Mouse (Mus musculus) CH12.LX (cell line): Measurements from ENCODE around the gene Pepd. TPM values are rescaled to one million over a fixed set of nuclear protein-coding genes. Genes with fewer than 3 reads are reported as not detected.

Experiments
- DNase-seq: peaks from one replicate; pipeline ENCODE4 v3.0.0-alpha.2; 2013; ENCODE audit errors: extremely low read depth
- H3K27ac ChIP-seq: 2 replicates; pipeline ENCODE4 v1.5.1; 2012; ENCODE audit warnings: low read depth, mild to moderate bottlenecking, control low read depth, moderate library complexity; ENCODE audit not compliant: insufficient read depth
- H3K27me3 ChIP-seq: replicated peaks from 2 replicates; pipeline ENCODE3; 2012; ENCODE audit warnings: inconsistent platforms
- H3K36me3 ChIP-seq, 2 experiments: replicated peaks in 1 of 2; 2 replicates each; pipeline versions ENCODE3 to v1.6.1; 2012; ENCODE audit warnings: inconsistent platforms in 1 of 2, low read length in 1 of 2, mild to moderate bottlenecking in 1 of 2, mixed read lengths in 1 of 2, moderate library complexity in 1 of 2; ENCODE audit not compliant: control insufficient read depth in 1 of 2, insufficient read depth in 1 of 2
- H3K4me1 ChIP-seq, 2 experiments: 2 replicates each; pipeline ENCODE4 v1.6.1; 2012; ENCODE audit warnings: inconsistent platforms in 1 of 2, moderate library complexity in 1 of 2; ENCODE audit not compliant: insufficient read depth in 2 of 2, control insufficient read depth in 1 of 2
- H3K4me2 ChIP-seq: 2 replicates; pipeline ENCODE4 v1.6.1; 2012; ENCODE audit warnings: low read depth, mild to moderate bottlenecking, control low read depth; ENCODE audit not compliant: poor library complexity, insufficient read depth, severe bottlenecking
- H3K4me3 ChIP-seq, 3 experiments: fragments of 150-350 bp in 1 of 3; sonication (generic) in 1 of 3; replicated peaks in 1 of 3; 2 replicates each; pipeline versions ENCODE3 to v1.5.1; 2011 to 2012; ENCODE audit warnings: low read depth in 2 of 3, low read length in 2 of 3, mild to moderate bottlenecking in 2 of 3, moderate library complexity in 2 of 3, control low read depth in 1 of 3, improper control_type of control experiment in 1 of 3, inconsistent platforms in 1 of 3, mixed read lengths in 1 of 3; ENCODE audit not compliant: poor library complexity in 1 of 3
- H3K79me2 ChIP-seq: replicated peaks from 2 replicates; pipeline ENCODE4 v1.6.1; 2012; ENCODE audit warnings: mild to moderate bottlenecking, moderate library complexity; ENCODE audit not compliant: control insufficient read depth, poor library complexity, insufficient read depth, severe bottlenecking; ENCODE audit errors: extremely low read depth
- H3K9ac ChIP-seq: 2 replicates; pipeline ENCODE4 v1.6.1; 2012; ENCODE audit warnings: low read depth, mild to moderate bottlenecking, control low read depth, moderate library complexity; ENCODE audit not compliant: insufficient read depth
- H3K9me3 ChIP-seq: replicated peaks from 2 replicates; pipeline ENCODE3; 2012; ENCODE audit warnings: low read length, inconsistent platforms, mixed read lengths
- BHLHE40 ChIP-seq: IDR thresholded peaks from 2 replicates; pipeline ENCODE4 v1.6.1; 2011; ENCODE audit warnings: mild to moderate bottlenecking, low read depth, low read length, improper control_type of control experiment
- CHD1 ChIP-seq: IDR thresholded peaks from 2 replicates; pipeline ENCODE4 v1.6.1; 2012; ENCODE audit warnings: low read depth, low read length, improper control_type of control experiment, inconsistent platforms
- CTCF ChIP-seq, 2 experiments: IDR thresholded peaks in 1 of 2; conservative IDR thresholded peaks in 1 of 2; 2 replicates each; pipeline ENCODE4 v1.5.1; 2011 to 2012; ENCODE audit warnings: low read depth in 2 of 2, low read length in 2 of 2, improper control_type of control experiment in 1 of 2, inconsistent platforms in 1 of 2, mild to moderate bottlenecking in 1 of 2, moderate library complexity in 1 of 2
- E2F4 ChIP-seq: IDR thresholded peaks from 2 replicates; pipeline ENCODE4 v1.6.1; 2011; ENCODE audit warnings: low read depth, low read length, improper control_type of control experiment; ENCODE audit not compliant: insufficient replicate concordance
- EP300 ChIP-seq: IDR thresholded peaks from 2 replicates; pipeline ENCODE4 v1.6.1; 2011; ENCODE audit warnings: low read length, improper control_type of control experiment
- ETS1 ChIP-seq: conservative IDR thresholded peaks from 2 replicates; pipeline ENCODE4 v1.6.1; 2012; ENCODE audit warnings: low read depth, mild to moderate bottlenecking, inconsistent platforms, low read length, improper control_type of control experiment, moderate library complexity
- GABPA ChIP-seq: IDR thresholded peaks from 2 replicates; pipeline ENCODE4 v1.6.1; 2012; ENCODE audit warnings: low read depth, low read length, improper control_type of control experiment, inconsistent platforms; ENCODE audit not compliant: insufficient replicate concordance
- HCFC1 ChIP-seq: IDR thresholded peaks from 2 replicates; pipeline ENCODE4 v1.6.1; 2012; ENCODE audit warnings: low read depth, mild to moderate bottlenecking, inconsistent platforms, low read length, improper control_type of control experiment
- IRF4 ChIP-seq: IDR thresholded peaks from 2 replicates; pipeline ENCODE4 v1.6.1; 2014; ENCODE audit warnings: low read depth, mild to moderate bottlenecking, inconsistent platforms, low read length, improper control_type of control experiment
- JUN ChIP-seq: IDR thresholded peaks from 2 replicates; pipeline ENCODE4 v1.6.1; 2011; ENCODE audit warnings: low read depth, mild to moderate bottlenecking, low read length, improper control_type of control experiment, moderate library complexity; ENCODE audit not compliant: insufficient read depth
- JUND ChIP-seq: conservative IDR thresholded peaks from 2 replicates; pipeline ENCODE4 v1.6.1; 2011; ENCODE audit warnings: low read depth, low read length, improper control_type of control experiment
- MAZ ChIP-seq: IDR thresholded peaks from 2 replicates; pipeline ENCODE4 v1.6.1; 2012; ENCODE audit warnings: low read depth, mild to moderate bottlenecking, inconsistent platforms, low read length, improper control_type of control experiment, moderate library complexity
- MEF2A ChIP-seq: IDR thresholded peaks from 2 replicates; pipeline ENCODE4 v1.6.1; 2014; ENCODE audit warnings: low read depth, mild to moderate bottlenecking, inconsistent platforms, low read length, improper control_type of control experiment, borderline replicate concordance
- MYC ChIP-seq: IDR thresholded peaks from 2 replicates; pipeline ENCODE4 v1.6.1; 2011; ENCODE audit warnings: low read depth, mild to moderate bottlenecking, improper control_type of control experiment, low read length
- NELFE ChIP-seq: IDR thresholded peaks from 2 replicates; pipeline ENCODE4 v1.6.1; 2011; ENCODE audit warnings: low read depth, low read length, improper control_type of control experiment
- POLR2AphosphoS2 ChIP-seq: IDR thresholded peaks from 2 replicates; pipeline ENCODE4 v1.6.1; 2011; ENCODE audit warnings: low read depth, low read length, improper control_type of control experiment
- RAD21 ChIP-seq: IDR thresholded peaks from 2 replicates; pipeline ENCODE4 v1.6.1; 2011; ENCODE audit warnings: low read depth, mild to moderate bottlenecking, low read length, improper control_type of control experiment, moderate library complexity
- SIN3A ChIP-seq: IDR thresholded peaks from 2 replicates; pipeline ENCODE4 v1.6.1; 2012; ENCODE audit warnings: low read length, improper control_type of control experiment, inconsistent platforms
- SMC3 ChIP-seq: IDR thresholded peaks from 2 replicates; pipeline ENCODE4 v1.6.1; 2011; ENCODE audit warnings: low read depth, low read length, improper control_type of control experiment
- TCF12 ChIP-seq: IDR thresholded peaks from 2 replicates; pipeline ENCODE4 v1.6.1; 2014; ENCODE audit warnings: low read depth, mild to moderate bottlenecking, inconsistent platforms, low read length, improper control_type of control experiment
- UBTF ChIP-seq: IDR thresholded peaks from 2 replicates; pipeline ENCODE4 v1.6.1; 2012; ENCODE audit warnings: low read depth, mild to moderate bottlenecking, inconsistent platforms, low read length, improper control_type of control experiment, moderate library complexity
- USF1 ChIP-seq: IDR thresholded peaks from 2 replicates; pipeline ENCODE4 v1.6.1; 2014; ENCODE audit warnings: low read depth, mild to moderate bottlenecking, inconsistent platforms, low read length, improper control_type of control experiment
- ZC3H11A ChIP-seq: IDR thresholded peaks from 2 replicates; pipeline ENCODE4 v1.6.1; 2012; ENCODE audit warnings: low read depth, mild to moderate bottlenecking, inconsistent platforms, low read length, improper control_type of control experiment
- ZKSCAN1 ChIP-seq: IDR thresholded peaks from 2 replicates; pipeline ENCODE4 v1.6.1; 2012; ENCODE audit warnings: low read depth, inconsistent platforms, low read length, improper control_type of control experiment, borderline replicate concordance
- dilution Hi-C: fragments of 300-500 bp; cut with MboI; formaldehyde crosslinking; loops from 2 replicates; pipeline ENCODE4 v1.14.3; 2020; ENCODE audit warnings: low sequenced_read_pairs; ENCODE audit not compliant: extremely low pct_unique_long_range_greater_than_20kb, extremely low pct_ligation_motif_present
- in situ Hi-C: fragments of 300-500 bp; cut with MboI; formaldehyde crosslinking; loops from 3 replicates; pipeline ENCODE4 v1.14.3; 2019; ENCODE audit warnings: low sequenced_read_pairs, low pct_ligation_motif_present, low pct_unique_long_range_greater_than_20kb, mixed read lengths
- polyA plus RNA-seq: library from polyadenylated mRNA; unstranded; fragments of >175 nt; gene quantifications from 2 replicates; pipeline ENCODE4 v1.2.1, GENCODE M21; 2012; ENCODE audit warnings: low read depth; ENCODE audit not compliant: insufficient read length
- total RNA-seq, 2 experiments: library from RNA; depleted of rRNA; stranded (reverse); fragments of 300-350 nt in 1 of 2; fragments of >200 nt in 1 of 2; gene quantifications; 2 replicates each; pipeline ENCODE4 v1.2.3; 2012 to 2014

Gene Pepd
- total and polyA plus RNA-seq, 3 experiments = 52.4 to 68.3 (median 53.5) TPM

- H3K27me3 ChIP-seq = no peaks in the 10 kb centered on the region
- no peak overlapping the region for H3K4me3 ChIP-seq
- no peak overlapping the region for H3K4me2 ChIP-seq
- H3K4me1 ChIP-seq = peaks cover 10 to 21% of the 10 kb centered on the region in 2 experiments
- TF ChIP-seq POLR2AphosphoS2 (no peak), JUN (no peak), BHLHE40 (no peak), ZKSCAN1 (no peak), CTCF (conservative IDR thresholded peaks at IDR 0.05 in 1 of 2, IDR thresholded peaks at IDR 0.05 in 1 of 2; ENCODE audit: low read depth in 2 of 2, low read length in 2 of 2) (no peak), E2F4 (no peak), CHD1 (no peak), NELFE (no peak), USF1 (no peak), JUND (no peak), HCFC1 (no peak), MEF2A (no peak), TCF12 (no peak), SMC3 (no peak), UBTF (no peak), SIN3A (no peak), GABPA (no peak), RAD21 (no peak), ETS1 (no peak)
- DNase-seq = no peak
- H3K9ac ChIP-seq = no peak overlapping the region
- peaks cover 17 to 78% of the 10 kb centered on the region in 2 experiments for H3K36me3 ChIP-seq
- in situ Hi-C loops = no loop called here
- no peak overlapping the region for H3K27ac ChIP-seq
- no peaks in the 10 kb centered on the region for H3K79me2 ChIP-seq
- dilution Hi-C loops = no loop called here
- H3K9me3 ChIP-seq = peaks cover 8% of the 10 kb centered on the region
These were observed 60.8 kb downstream of the Pepd start for GRCm38 (mm10) chr7:34972990-34973440.

- H3K4me2 ChIP-seq = no peak overlapping the region
- H3K79me2 ChIP-seq = no peaks in the 10 kb centered on the region
- H3K9ac ChIP-seq = no peak overlapping the region
- H3K27ac ChIP-seq = 0 out of 2 replicates have a peak overlapping the region, but pooled peaks have one; percentile 3
- peaks cover 17 to 76% of the 10 kb centered on the region in 2 experiments for H3K36me3 ChIP-seq
- no peaks in the 10 kb centered on the region for H3K27me3 ChIP-seq
- TF ChIP-seq BHLHE40 (0 out of 2 replicates have a peak, but pooled peaks have one; percentile 36), CHD1 (peak; percentile 96), EP300 (peak; percentile 49; the same call in 1 of the 2 replicates), POLR2AphosphoS2 (no peak), IRF4 (peak; percentile 43; the same call in 1 of the 2 replicates), MYC (no peak), MAZ (0 out of 2 replicates have a peak, but pooled peaks have one; percentile 28), ZC3H11A (no peak)
- DNase-seq = peak; percentile 13
- in situ Hi-C loops (no loop called here), dilution Hi-C loops (no loop called here)
- H3K4me3 ChIP-seq = no peak overlapping the region
- H3K4me1 ChIP-seq = peaks cover 10 to 29% of the 10 kb centered on the region in 2 experiments
- peaks cover 8% of the 10 kb centered on the region for H3K9me3 ChIP-seq
These were observed 61.7 kb downstream of the Pepd start for GRCm38 (mm10) chr7:34973877-34974276.
